Mouse (Mus musculus) embryonic facial prominence, embryonic 11.5 days (tissue): ENCODE data around the gene Phlda2. TPM values are rescaled to one million over a fixed set of nuclear protein-coding genes. Genes with fewer than 3 reads are reported as not detected.

Source experiments
- ATAC-seq: fragments of 200-750 bp; cut with Nextera tagmentation; replicated peaks from 2 replicates; pipeline ENCODE4 v1.8.0; 2017; ENCODE audit warnings: low read depth; ENCODE audit not compliant: insufficient number of reproducible peaks, low FRiP score, low TSS enrichment
- DNase-seq: peaks from one replicate; pipeline ENCODE4 v3.0.0-alpha.2; 2015; ENCODE audit warnings: low spot score
- H3K27ac ChIP-seq: fragments of 300-500 bp; sonication (generic); replicated peaks from 2 replicates; pipeline ENCODE4 v1.5.1; 2014; ENCODE audit warnings: mild to moderate bottlenecking, low read depth, low read length, control low read depth
- H3K27me3 ChIP-seq: fragments of 300-500 bp; sonication (generic); 2 replicates; pipeline ENCODE4 v1.6.1; 2014; ENCODE audit warnings: mild to moderate bottlenecking, low read length, moderate library complexity, mixed read lengths; ENCODE audit not compliant: control insufficient read depth, insufficient read depth
- H3K36me3 ChIP-seq: fragments of 300-500 bp; sonication (generic); replicated peaks from 2 replicates; pipeline ENCODE4 v1.6.1; 2014; ENCODE audit warnings: low read depth, mild to moderate bottlenecking, low read length, moderate library complexity, mixed read lengths; ENCODE audit not compliant: control insufficient read depth, insufficient read depth
- H3K4me1 ChIP-seq: fragments of 300-500 bp; sonication (generic); 2 replicates; pipeline ENCODE4 v1.6.1; 2014; ENCODE audit warnings: low read length, mixed read lengths; ENCODE audit not compliant: control insufficient read depth, insufficient read depth
- H3K4me2 ChIP-seq: fragments of 300-500 bp; sonication (generic); 2 replicates; pipeline ENCODE4 v1.6.1; 2014; ENCODE audit warnings: low read depth, mild to moderate bottlenecking, control low read depth, low read length, moderate library complexity
- H3K4me3 ChIP-seq: fragments of 300-500 bp; sonication (generic); 2 replicates; pipeline ENCODE4 v1.5.1; 2014; ENCODE audit warnings: low read depth, low read length, control low read depth
- H3K9ac ChIP-seq: fragments of 300-500 bp; sonication (generic); replicated peaks from 2 replicates; pipeline ENCODE4 v1.6.1; 2014; ENCODE audit warnings: mild to moderate bottlenecking, control low read depth, low read length
- H3K9me3 ChIP-seq: fragments of 300-500 bp; sonication (generic); replicated peaks from 2 replicates; pipeline ENCODE4 v1.6.1; 2016; ENCODE audit warnings: mild to moderate bottlenecking, low read length, inconsistent platforms, mixed read lengths; ENCODE audit not compliant: control insufficient read depth
- WGBS: fragments of 180-500 bp; shearing (Covaris S2); extraction: QIAGEN DNeasy Blood & Tissue Kit; methylation state at CpG from one replicate; pipeline ENCODE4 v1.1.7; 2014; 5-methylcytosine and 5-hydroxymethylcytosine counted together
- polyA plus RNA-seq: library from polyadenylated mRNA; unstranded; fragments of >200 nt; fragmentation: Nextera tagmentation; extraction: Ambion mirVana; gene quantifications from 2 replicates; pipeline ENCODE4 v1.2.1, GENCODE M21; 2014

Gene Phlda2
- polyA plus RNA-seq, 1 experiment from 2014 or later, result 2.8 TPM

- WGBS, result 84% methylated on average over 5 of the region's 5 CpGs
- H3K27me3 ChIP-seq, result no peaks in the 10 kb centered on the region
These were observed 25.1 kb downstream of the Phlda2 start for GRCm38 (mm10) chr7:143477800-143478199.

DNA sequence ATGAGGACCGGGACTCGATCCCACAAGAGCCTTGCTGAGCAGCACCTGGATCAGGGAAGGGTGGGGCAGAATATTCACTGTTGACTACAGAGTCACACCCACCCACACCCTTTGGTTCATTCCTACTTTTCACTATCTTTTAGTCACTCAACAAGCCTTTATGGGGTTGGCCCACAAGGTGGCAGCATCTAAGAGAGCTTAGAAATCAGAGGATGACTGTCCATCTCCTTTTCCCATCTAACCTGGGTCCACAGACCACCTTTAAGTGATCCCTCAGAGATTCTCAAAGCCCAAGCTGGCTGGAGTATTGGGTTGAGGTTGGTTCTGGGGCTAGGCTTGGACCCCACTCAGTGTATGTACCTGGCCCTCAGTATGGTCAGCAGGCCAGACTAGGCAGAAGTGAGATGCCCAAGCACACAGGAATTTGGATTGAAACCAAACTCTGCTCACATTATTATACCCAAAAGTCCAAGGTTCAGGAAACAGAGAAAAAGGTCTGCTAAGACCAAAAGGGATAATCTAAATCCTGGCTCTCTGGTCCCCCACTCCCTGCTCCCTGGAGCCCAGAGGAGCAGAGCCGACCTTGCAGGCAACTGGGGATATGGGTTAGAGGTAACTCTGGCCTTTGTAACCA, 26.1 kb downstream of the Phlda2 start:
- no peaks in the 10 kb centered on the region for H3K4me1 ChIP-seq
- no peak overlapping the region for H3K27ac ChIP-seq
- no peaks in the 10 kb centered on the region for H3K27me3 ChIP-seq
- DNase-seq (no peak), ATAC-seq (no peak)
- 84% methylated on average over 3 of the region's 3 CpGs for WGBS
- no peaks in the 10 kb centered on the region for H3K9me3 ChIP-seq
- no peak overlapping the region for H3K4me3 ChIP-seq
- H3K9ac ChIP-seq, result no peak overlapping the region
- H3K36me3 ChIP-seq, result no peaks in the 10 kb centered on the region
- no peak overlapping the region for H3K4me2 ChIP-seq

More at GRCm38 (mm10) chr7:143477800-143478199, 25.1 kb downstream of the Phlda2 start:
- no peak overlapping the region for H3K4me2 ChIP-seq
- no peak overlapping the region for H3K27ac ChIP-seq
- DNase-seq (no peak), ATAC-seq (no peak)
- H3K36me3 ChIP-seq, result no peaks in the 10 kb centered on the region
- no peak overlapping the region for H3K4me3 ChIP-seq
- no peak overlapping the region for H3K9ac ChIP-seq
- H3K4me1 ChIP-seq, result no peaks in the 10 kb centered on the region
- no peaks in the 10 kb centered on the region for H3K9me3 ChIP-seq

DNA sequence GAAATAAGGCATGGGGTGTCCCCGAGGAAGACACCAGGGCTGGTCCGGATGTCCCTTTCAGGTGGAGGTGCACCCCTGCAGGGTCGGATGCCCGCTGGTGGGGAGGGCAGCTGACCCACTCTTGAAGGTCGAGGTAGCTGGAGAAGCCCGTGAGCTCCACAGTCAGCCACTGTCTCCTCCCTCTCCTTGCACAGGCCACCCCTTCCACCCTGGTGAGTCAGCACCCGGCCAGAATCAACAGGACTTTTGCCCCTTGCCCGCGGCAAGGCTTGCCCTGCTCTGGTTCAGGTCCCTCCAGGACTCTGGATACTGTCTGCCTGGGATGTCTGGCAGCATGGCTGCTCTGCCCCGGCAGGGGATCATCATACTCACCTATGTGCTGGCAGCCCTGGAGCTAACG, 27.1 kb downstream of the Phlda2 start:
- Histone ChIP-seq H3K9ac (no peak overlapping the region), H3K4me3 (no peak overlapping the region), H3K27ac (no peak overlapping the region), H3K4me1 (no peaks in the 10 kb centered on the region), H3K4me2 (no peak overlapping the region), H3K27me3 (no peaks in the 10 kb centered on the region), H3K36me3 (no peaks in the 10 kb centered on the region), H3K9me3 (no peaks in the 10 kb centered on the region)
- ATAC-seq (no peak), DNase-seq (no peak)
- WGBS, result 75% methylated on average over 11 of the region's 11 CpGs

DNA sequence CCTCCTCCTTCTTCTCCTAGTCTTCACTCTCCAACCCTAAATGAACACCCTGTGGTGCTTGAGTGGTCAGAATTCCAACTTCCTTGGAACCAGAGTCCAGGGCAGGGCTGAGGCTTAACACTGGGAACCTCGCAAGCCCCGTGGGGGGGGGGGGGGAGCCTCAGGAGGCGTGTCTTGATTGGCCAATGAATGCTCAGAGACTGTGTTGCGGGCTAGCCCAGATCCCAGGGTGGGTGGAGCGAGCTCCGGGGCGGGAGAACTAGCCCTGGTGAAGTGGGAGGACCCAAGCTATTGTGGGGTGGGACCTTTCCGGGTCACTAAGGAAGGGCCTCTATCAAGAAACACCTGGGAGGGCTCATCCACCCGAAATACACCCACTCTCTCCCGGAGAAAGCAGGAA, 28.1 kb downstream of the Phlda2 start:
- Histone ChIP-seq H3K4me2 (no peak overlapping the region), H3K36me3 (no peaks in the 10 kb centered on the region), H3K27me3 (no peaks in the 10 kb centered on the region), H3K9ac (no peak overlapping the region), H3K27ac (no peak overlapping the region), H3K4me1 (no peaks in the 10 kb centered on the region), H3K4me3 (no peak overlapping the region), H3K9me3 (no peaks in the 10 kb centered on the region)
- 29% methylated on average over 10 of the region's 10 CpGs for WGBS
- ATAC-seq, result no peak
- DNase-seq, result no peak

GRCm38 (mm10) chr7:143473347-143474101, 29.4 kb downstream of the Phlda2 start, which contains the start of gene Slc22a18:
Gene Slc22a18, plus strand, starts transcription at chr7:143473736.
- Histone ChIP-seq H3K4me2 (no peak within 1 kb of the TSS; the same call in 1 of the 2 replicates), H3K4me3 (no peak within 1 kb of the TSS), H3K9ac (no peak within 1 kb of the TSS), H3K36me3 (no peaks in the 10 kb centered on the region), H3K27me3 (no peaks in the 10 kb centered on the region), H3K4me1 (no peaks in the 10 kb centered on the region), H3K9me3 (no peaks in the 10 kb centered on the region), H3K27ac (no peak within 1 kb of the TSS)
- DNase-seq (no peak), ATAC-seq (no peak)
- WGBS, result 43% methylated on average over 4 of the region's 4 CpGs

DNA sequence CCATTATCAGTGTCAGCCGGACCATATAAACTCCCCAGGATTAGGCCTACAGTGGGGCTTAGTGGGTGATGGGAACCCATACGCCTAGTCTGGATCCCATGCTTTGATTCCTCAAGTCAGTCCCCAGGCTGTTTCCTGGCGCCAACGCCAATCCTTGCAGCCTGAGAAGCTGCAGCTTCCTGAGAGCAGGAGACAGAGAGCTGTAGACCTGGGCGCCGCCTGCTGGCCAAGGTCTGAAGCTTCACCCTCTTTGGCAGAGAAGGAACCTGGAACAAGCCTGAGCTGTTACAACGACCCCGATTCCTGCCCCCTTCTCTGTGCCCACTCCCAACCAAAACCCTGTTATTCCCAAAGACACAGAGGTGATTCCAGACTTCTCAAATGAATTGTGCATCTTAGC, 33.0 kb downstream of the Phlda2 start:
- Histone ChIP-seq H3K9me3 (no peaks in the 10 kb centered on the region), H3K27ac (no peak overlapping the region), H3K9ac (no peak overlapping the region), H3K4me2 (no peak overlapping the region), H3K4me3 (no peak overlapping the region), H3K36me3 (no peaks in the 10 kb centered on the region), H3K4me1 (no peaks in the 10 kb centered on the region; the same call in none of the 2 replicates), H3K27me3 (no peaks in the 10 kb centered on the region)
- WGBS, result 14% methylated on average over 8 of the region's 8 CpGs
- ATAC-seq (no peak), DNase-seq (peak; percentile 81)

GRCm38 (mm10) chr7:143467714-143468113, 35.2 kb downstream of the Phlda2 start:
- no peak overlapping the region for H3K27ac ChIP-seq
- 9% methylated on average over 6 of the region's 6 CpGs for WGBS
- H3K4me1 ChIP-seq, result no peaks in the 10 kb centered on the region; the same call in none of the 2 replicates
- no peaks in the 10 kb centered on the region for H3K27me3 ChIP-seq
- no peak overlapping the region for H3K4me3 ChIP-seq
- no peak overlapping the region for H3K9ac ChIP-seq
- H3K9me3 ChIP-seq, result no peaks in the 10 kb centered on the region
- no peaks in the 10 kb centered on the region for H3K36me3 ChIP-seq
- H3K4me2 ChIP-seq, result no peak overlapping the region
- ATAC-seq (no peak; the same call in 1 of the 2 replicates), DNase-seq (peak; percentile 68)

DNA sequence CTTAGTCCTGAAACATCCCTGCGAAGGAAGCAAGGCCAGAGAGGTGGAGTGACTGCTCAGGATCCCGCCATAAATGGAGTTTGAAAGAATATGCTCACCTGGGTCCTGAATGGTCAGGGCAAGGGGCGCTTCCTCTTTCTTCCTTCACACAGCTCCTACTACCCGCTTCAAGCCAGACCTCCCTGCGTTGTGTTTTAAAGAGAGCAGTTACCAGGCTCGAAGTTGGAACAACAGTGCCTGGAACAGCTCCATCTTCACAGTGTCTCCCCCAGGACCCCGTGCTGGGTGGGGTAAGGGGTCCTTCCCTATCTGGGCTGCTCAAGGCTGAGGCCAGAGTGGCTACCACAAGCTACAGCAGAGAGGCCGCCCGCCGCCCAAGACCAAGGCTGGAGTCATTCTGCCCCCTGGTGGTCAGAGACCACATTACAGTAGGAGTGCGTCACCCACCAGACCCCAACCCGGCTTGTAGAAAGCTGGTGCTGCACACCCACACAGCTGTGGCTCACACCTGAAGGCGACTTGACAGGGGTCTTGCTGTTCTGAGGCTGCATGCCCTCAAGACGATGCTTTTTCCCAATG, 36.8 kb downstream of the Phlda2 start:
- Histone ChIP-seq H3K4me3 (no peak overlapping the region), H3K27me3 (no peaks in the 10 kb centered on the region), H3K4me2 (no peak overlapping the region), H3K4me1 (no peaks in the 10 kb centered on the region; the same call in none of the 2 replicates), H3K9ac (no peak overlapping the region), H3K27ac (no peak overlapping the region), H3K9me3 (no peaks in the 10 kb centered on the region), H3K36me3 (no peaks in the 10 kb centered on the region)
- DNase-seq (peak; percentile 89), ATAC-seq (peak; percentile 42; the same call in 1 of the 2 replicates)
- 36% methylated on average over 14 of the region's 14 CpGs for WGBS
